Mouse (Mus musculus) heart, adult 2 months (tissue): ENCODE measurements at regions not wholly inside any gene's neighbourhood (a gene's known extent, or its start where the extent isn't known, plus 50 kb on each side); places are given as distances from the start of the nearest gene placed in this dataset.

Experiments used
- DNase-seq, 2 experiments: peaks; one replicate each; pipeline ENCODE4 v3.0.0; 2021
- H3K27ac ChIP-seq: fragments of 200-600 bp; 2 replicates; pipeline ENCODE4 v1.8.1; 2022
- H3K27me3 ChIP-seq: fragments of 200-500 bp; 2 replicates; pipeline ENCODE4 v1.6.1; 2012; ENCODE audit warnings: mild to moderate bottlenecking, low read length, inconsistent platforms, mixed read lengths; ENCODE audit not compliant: control insufficient read depth, insufficient read depth
- H3K36me3 ChIP-seq: fragments of 200-500 bp; 2 replicates; pipeline ENCODE4 v1.6.1; 2012; ENCODE audit warnings: low read length, inconsistent platforms; ENCODE audit not compliant: control insufficient read depth, insufficient read depth
- H3K4me1 ChIP-seq: fragments of 200-500 bp; 2 replicates; pipeline ENCODE4 v1.6.1; 2011; ENCODE audit warnings: low read length; ENCODE audit not compliant: control insufficient read depth, insufficient read depth
- H3K4me3 ChIP-seq: fragments of 200-600 bp; 2 replicates; pipeline ENCODE4 v1.8.1; 2022
- H3K79me2 ChIP-seq: fragments of 200-500 bp; replicated peaks from 2 replicates; pipeline ENCODE4 v1.6.1; 2012; ENCODE audit warnings: mild to moderate bottlenecking, inconsistent platforms, low read length, moderate library complexity, mixed read lengths; ENCODE audit not compliant: control insufficient read depth, insufficient read depth
- H3K9ac ChIP-seq: fragments of 200-500 bp; 2 replicates; pipeline ENCODE4 v1.6.1; 2012; ENCODE audit warnings: low read depth, mild to moderate bottlenecking, control low read depth, inconsistent platforms, low read length, mixed read lengths
- CTCF ChIP-seq: fragments of 200-600 bp; IDR thresholded peaks from 2 replicates; pipeline ENCODE4 v1.8.1; 2022; ENCODE audit warnings: antibody characterized with exemption, mild to moderate bottlenecking, moderate library complexity
- EP300 ChIP-seq: fragments of 200-500 bp; IDR thresholded peaks from 2 replicates; pipeline ENCODE4 v1.6.1; 2011; ENCODE audit warnings: low read depth, low read length, control low read depth; ENCODE audit not compliant: insufficient read depth
- POLR2A ChIP-seq: fragments of 200-500 bp; IDR thresholded peaks from 2 replicates; pipeline ENCODE4 v1.6.1; 2011; ENCODE audit warnings: mild to moderate bottlenecking, low read depth, low read length, control low read depth; ENCODE audit not compliant: insufficient read depth
- WGBS: fragments of 180-500 bp; shearing (Covaris S2); methylation state at CpG from one replicate; pipeline ENCODE4 v1.1.7; 2018; 5-methylcytosine and 5-hydroxymethylcytosine counted together
- intact Hi-C: fragments of 180-260 bp; cut with DNase I; formaldehyde crosslinking; loops from one replicate; pipeline ENCODE4 v1.15.1; 2025

- H3K27me3 ChIP-seq: no peaks in the 10 kb centered on the region
- no peaks in the 10 kb centered on the region for H3K4me1 ChIP-seq
- no peak overlapping the region for H3K4me3 ChIP-seq
- DNase-seq: no peak
- WGBS: 36% methylated on average over 4 of the region's 4 CpGs
- intact Hi-C loops: no loop called here
- no peak overlapping the region for H3K27ac ChIP-seq
- no peak for TF ChIP-seq CTCF
- TF ChIP-seq EP300: no peak
- no peak for TF ChIP-seq POLR2A
- H3K79me2 ChIP-seq: no peaks in the 10 kb centered on the region
- no peaks in the 10 kb centered on the region for H3K36me3 ChIP-seq
- no peak overlapping the region for H3K9ac ChIP-seq
Observed at GRCm38 (mm10) chr4:5590531-5590930, 797.4 kb upstream of the Impad1 start.

- H3K27me3 ChIP-seq: no peaks in the 10 kb centered on the region
- 86% methylated on average over 4 of the region's 4 CpGs for WGBS
- no peaks in the 10 kb centered on the region for H3K36me3 ChIP-seq
- intact Hi-C loops: no loop called here
- H3K4me3 ChIP-seq: no peak overlapping the region
- peaks cover 2% of the 10 kb centered on the region for H3K4me1 ChIP-seq
- TF ChIP-seq EP300 (no peak), POLR2A (no peak), CTCF (no peak)
- no peak overlapping the region for H3K9ac ChIP-seq
- H3K79me2 ChIP-seq: no peaks in the 10 kb centered on the region
- no peak overlapping the region for H3K27ac ChIP-seq
- no peak for DNase-seq
Observed at GRCm38 (mm10) chr4:5587465-5587864, 794.3 kb upstream of the Impad1 start.

GRCm38 (mm10) chr4:5585205-5585604 is 792.0 kb upstream of the Impad1 start:
- Histone ChIP-seq H3K4me1 (peaks cover 2% of the 10 kb centered on the region), H3K79me2 (no peaks in the 10 kb centered on the region), H3K4me3 (no peak overlapping the region), H3K27me3 (no peaks in the 10 kb centered on the region), H3K9ac (no peak overlapping the region), H3K27ac (no peak overlapping the region), H3K36me3 (no peaks in the 10 kb centered on the region)
- intact Hi-C loops: no loop called here
- WGBS: 66% methylated on average over 4 of the region's 4 CpGs
- TF ChIP-seq EP300: no peak
- no peak for TF ChIP-seq POLR2A
- DNase-seq: no peak

GRCm38 (mm10) chr4:5583989-5584677 is 791.0 kb upstream of the Impad1 start:
- H3K79me2 ChIP-seq: no peaks in the 10 kb centered on the region
- no peak overlapping the region for H3K27ac ChIP-seq
- H3K36me3 ChIP-seq: no peaks in the 10 kb centered on the region
- intact Hi-C loops: no loop called here
- 33% methylated on average over 6 of the region's 6 CpGs for WGBS
- TF ChIP-seq POLR2A (no peak), CTCF (no peak), EP300 (no peak)
- no peaks in the 10 kb centered on the region for H3K27me3 ChIP-seq
- H3K9ac ChIP-seq: no peak overlapping the region
- DNase-seq: peak; percentile 57 to 71
- no peak overlapping the region for H3K4me3 ChIP-seq
- H3K4me1 ChIP-seq: peaks cover 2% of the 10 kb centered on the region

GRCm38 (mm10) chr4:5568076-5568475 is 774.9 kb upstream of the Impad1 start:
- no peak for TF ChIP-seq CTCF
- TF ChIP-seq EP300: no peak
- TF ChIP-seq POLR2A: no peak
- no peak overlapping the region for H3K27ac ChIP-seq
- H3K9ac ChIP-seq: no peak overlapping the region
- H3K36me3 ChIP-seq: no peaks in the 10 kb centered on the region
- no peak for DNase-seq
- H3K27me3 ChIP-seq: no peaks in the 10 kb centered on the region
- intact Hi-C loops: no loop called here
- H3K4me1 ChIP-seq: no peaks in the 10 kb centered on the region
- no peak overlapping the region for H3K4me3 ChIP-seq
- no peaks in the 10 kb centered on the region for H3K79me2 ChIP-seq

GRCm38 (mm10) chr4:5560001-5560657 is 767.0 kb upstream of the Impad1 start:
- Histone ChIP-seq H3K27ac (no peak overlapping the region), H3K79me2 (no peaks in the 10 kb centered on the region), H3K9ac (no peak overlapping the region), H3K36me3 (no peaks in the 10 kb centered on the region), H3K27me3 (no peaks in the 10 kb centered on the region), H3K4me1 (no peaks in the 10 kb centered on the region), H3K4me3 (no peak overlapping the region)
- no peak for TF ChIP-seq POLR2A
- no peak for TF ChIP-seq CTCF
- no peak for TF ChIP-seq EP300
- intact Hi-C loops: no loop called here
- DNase-seq: no peak
- 47% methylated on average over 3 of the region's 3 CpGs for WGBS
